ENCODE assay signal across 32 mouse cellular contexts in genomic region chr10:26063071-26063470, GRCm38 (mm10). TPM values are rescaled to one million over a fixed set of nuclear protein-coding genes. Genes with fewer than 3 reads are reported as not detected.
DNase-seq lines count a peak whose midpoint lies in the region; ATAC-seq and TF ChIP-seq lines count a peak whose summit lies in the region.
"Had no signal": no experiment of that assay in that cellular context is flagged by ENCODE, and none has a peak within 500 bp of the region (broad histone marks: within the 10 kb centered on the region; RNA-seq: fewer than 3 reads in every experiment).

No protein-coding gene starts in this region.

- H3K36me3 ChIP-seq in MEL (ENCODE audit: control insufficient read depth in 1 of 2, insufficient read depth in 2 of 2, low read length in 2 of 2) (no peaks in the 10 kb centered on the region), myocyte (ENCODE audit: control insufficient read depth, insufficient read depth) (no peaks in the 10 kb centered on the region)
- H3K36me3 ChIP-seq in neural tube, embryonic 15.5 days, result peaks cover 2% of the 10 kb centered on the region; the same call in 1 of the 2 replicates
- H3K36me3 ChIP-seq: embryonic facial prominence, embryonic 10.5 days; forebrain, embryonic 15.5 days had no signal

- no peak overlapping the region for H3K27ac ChIP-seq in MEL (ENCODE audit: control insufficient read depth, low read depth, low read length)
- no peak overlapping the region for H3K27ac ChIP-seq in neural tube, embryonic 15.5 days (replicated peaks)
- H3K27ac ChIP-seq: embryonic facial prominence, embryonic 10.5 days; embryonic facial prominence, embryonic 13.5 days; forebrain, embryonic 12.5 days; forebrain, embryonic 15.5 days; hindbrain, embryonic 10.5 days; hindbrain, embryonic 14.5 days had no signal

- no peak for TF ChIP-seq RAD21 in MEL (IDR thresholded peaks at IDR 0.05; ENCODE audit: low read depth, low read length)

- H3K27me3 ChIP-seq in MEL (ENCODE audit: control insufficient read depth in 1 of 2, insufficient read depth in 2 of 2, low read length in 2 of 2) (no peaks in the 10 kb centered on the region), myocyte (ENCODE audit: control insufficient read depth, insufficient read depth, insufficient read length) (no peaks in the 10 kb centered on the region)
- H3K27me3 ChIP-seq in neural tube, embryonic 15.5 days (replicated peaks), result no peaks in the 10 kb centered on the region
- H3K27me3 ChIP-seq: embryonic facial prominence, embryonic 13.5 days; forebrain, embryonic 12.5 days; forebrain, embryonic 15.5 days had no signal

- H3K9me3 ChIP-seq in MEL (replicated peaks; ENCODE audit: insufficient read depth, low read length), result no peaks in the 10 kb centered on the region
- H3K9me3 ChIP-seq in neural tube, embryonic 15.5 days (replicated peaks), result no peaks in the 10 kb centered on the region
- H3K9me3 ChIP-seq: embryonic facial prominence, embryonic 10.5 days; embryonic facial prominence, embryonic 13.5 days; forebrain, embryonic 12.5 days; forebrain, embryonic 15.5 days; hindbrain, embryonic 10.5 days had no signal

- no peaks in the 10 kb centered on the region for H3K79me2 ChIP-seq in MEL (ENCODE audit: control insufficient read depth, insufficient read depth, low read length, poor library complexity)
- no peaks in the 10 kb centered on the region for H3K79me2 ChIP-seq in myocyte (ENCODE audit: control insufficient read depth, insufficient read depth)

- H3ac ChIP-seq in myocyte (ENCODE audit: control insufficient read depth, insufficient read length), result no peak overlapping the region

- H3K9ac ChIP-seq in MEL (ENCODE audit: control insufficient read depth, low read depth, low read length, poor library complexity, severe bottlenecking), result peak overlapping the region; percentile 13; the same call in 1 of the 2 replicates
- no peak overlapping the region for H3K9ac ChIP-seq in neural tube, embryonic 15.5 days (replicated peaks)
- H3K9ac ChIP-seq: embryonic facial prominence, embryonic 13.5 days; forebrain, embryonic 12.5 days; forebrain, embryonic 15.5 days; hindbrain, embryonic 14.5 days had no signal

- TF ChIP-seq POLR2A in MEL (IDR thresholded peaks at IDR 0.05; ENCODE audit: control insufficient read depth in 1 of 2, insufficient read depth in 1 of 2, low read depth in 1 of 2, low read length in 2 of 2, poor library complexity in 1 of 2), result no peak
- no peak for TF ChIP-seq POLR2A in myocyte (IDR thresholded peaks at IDR 0.05; ENCODE audit: insufficient read length, low read depth)

- peak overlapping the region; percentile 13 for H3K4me2 ChIP-seq in myocyte (ENCODE audit: low read depth)
- no peak overlapping the region for H3K4me2 ChIP-seq in neural tube, embryonic 15.5 days
- H3K4me2 ChIP-seq: embryonic facial prominence, embryonic 13.5 days; forebrain, embryonic 12.5 days; forebrain, embryonic 15.5 days; heart, embryonic 11.5 days; hindbrain, embryonic 14.5 days had no signal

- 96% methylated on average over 4 of the region's 4 CpGs for WGBS in neural tube, embryonic 15.5 days

- no peak for TF ChIP-seq EP300 in MEL (IDR thresholded peaks at IDR 0.05; ENCODE audit: low read depth in 1 of 2, low read length in 2 of 2)

- H3K4me3 ChIP-seq in MEL (ENCODE audit: control insufficient read depth in 1 of 2, insufficient read depth in 1 of 2, low read depth in 2 of 2, low read length in 2 of 2) (peak overlapping the region; percentile 51 to 91), myocyte (no peak overlapping the region)
- no peak overlapping the region for H3K4me3 ChIP-seq in neural tube, embryonic 15.5 days (replicated peaks)
- H3K4me3 ChIP-seq: embryonic facial prominence, embryonic 10.5 days; embryonic facial prominence, embryonic 13.5 days; erythroblast, embryonic 14.5 days; forebrain, embryonic 12.5 days; forebrain, embryonic 15.5 days; hindbrain, embryonic 10.5 days had no signal

- H3K4me1 ChIP-seq in MEL (ENCODE audit: control insufficient read depth in 1 of 2, insufficient read depth in 2 of 2, low read length in 2 of 2), result no peaks in the 10 kb centered on the region
- H3K4me1 ChIP-seq in neural tube, embryonic 15.5 days, result no peaks in the 10 kb centered on the region
- H3K4me1 ChIP-seq: embryonic facial prominence, embryonic 10.5 days; embryonic facial prominence, embryonic 13.5 days; forebrain, embryonic 12.5 days; forebrain, embryonic 15.5 days; hindbrain, embryonic 10.5 days had no signal

- peak; percentile 10 for DNase-seq in 3134 (ENCODE audit: extremely low read depth, insufficient read length, low spot score)
- DNase-seq in 3T3-L1 (ENCODE audit: low read depth, low spot score), result peak; percentile 61
- DNase-seq in MEL (ENCODE audit: low read depth, low spot score), result peak; percentile 18
- no peak for DNase-seq in adrenal gland, adult 18-20 months (ENCODE audit: low spot score in 2 of 2)
- DNase-seq: adrenal gland, postnatal 10 days; adrenal gland, postnatal 36 days; cerebellum, adult 2 months; cerebellum, adult 9-11 months; cerebellum, postnatal 25 days; embryo, embryonic 11 days; gastrocnemius, postnatal 25 days; heart, postnatal 36 days; kidney, adult 2 months had no signal

- no peak for TF ChIP-seq CTCF in MEL (IDR thresholded peaks at IDR 0.05 in 2 of 3, conservative IDR thresholded peaks at IDR 0.05 in 1 of 3; ENCODE audit: control insufficient read depth in 1 of 3, insufficient read depth in 1 of 3, low read depth in 2 of 3, low read length in 3 of 3, poor library complexity in 1 of 3, severe bottlenecking in 1 of 3)

- ATAC-seq in neural tube, embryonic 15.5 days (ENCODE audit: low FRiP score), result no peak
- ATAC-seq: activated CD4-positive, CD25-positive, alpha-beta regulatory T cell, adult 4 months; CD4-positive, CD25-positive, alpha-beta regulatory T cell, adult 4 months; forebrain, embryonic 15.5 days; intestine, postnatal 0 days had no signal

TF ChIP-seq in MEL, 35 proteins besides CTCF, POLR2A, EP300 and RAD21:
- TF ChIP-seq ETS1 (IDR thresholded peaks at IDR 0.05; ENCODE audit: low read depth, low read length), result no peak
- no peak for TF ChIP-seq MAFK (IDR thresholded peaks at IDR 0.05; ENCODE audit: borderline replicate concordance, low read depth, low read length)
- no peak for TF ChIP-seq TAL1 (IDR thresholded peaks at IDR 0.05; ENCODE audit: low read length)
- TF ChIP-seq MYC (IDR thresholded peaks at IDR 0.05; ENCODE audit: low read depth, low read length), result no peak
- TF ChIP-seq MYB (IDR thresholded peaks at IDR 0.05; ENCODE audit: low read depth, low read length), result no peak
- TF ChIP-seq ZMIZ1 (IDR thresholded peaks at IDR 0.05; ENCODE audit: low read depth, low read length), result no peak
- no peak for TF ChIP-seq CHD2 (IDR thresholded peaks at IDR 0.05; ENCODE audit: low read length)
- TF ChIP-seq USF2 (IDR thresholded peaks at IDR 0.05; ENCODE audit: borderline replicate concordance in 1 of 2, insufficient read depth in 1 of 2, low read depth in 1 of 2, low read length in 2 of 2), result no peak
- TF ChIP-seq CHD1 (IDR thresholded peaks at IDR 0.05; ENCODE audit: low read depth, low read length), result no peak
- TF ChIP-seq KAT2A (conservative IDR thresholded peaks at IDR 0.05; ENCODE audit: low read depth, low read length), result no peak
- TF ChIP-seq MAX (IDR thresholded peaks at IDR 0.05; ENCODE audit: low read length), result no peak
- no peak for TF ChIP-seq MXI1 (IDR thresholded peaks at IDR 0.05; ENCODE audit: low read depth, low read length)
- no peak for TF ChIP-seq BHLHE40 (IDR thresholded peaks at IDR 0.05; ENCODE audit: borderline replicate concordance, low read depth, low read length)
- no peak for TF ChIP-seq GATA1 (IDR thresholded peaks at IDR 0.05; ENCODE audit: low read depth, low read length)

TF ChIP-seq in myocyte, 11 proteins besides CTCF, POLR2A, EP300 and RAD21:
- TF ChIP-seq TCF12 (IDR thresholded peaks at IDR 0.05; ENCODE audit: insufficient read depth, poor library complexity, severe bottlenecking), result no peak
- TF ChIP-seq MYOD1 (IDR thresholded peaks at IDR 0.05; ENCODE audit: control insufficient read depth in 1 of 3, insufficient read length in 2 of 3, low read depth in 2 of 3), result no peak
- TF ChIP-seq POLR2AphosphoS2 (IDR thresholded peaks at IDR 0.05; ENCODE audit: insufficient read length, low read depth), result no peak
- no peak for TF ChIP-seq E2F4 (IDR thresholded peaks at IDR 0.05; ENCODE audit: insufficient read depth)
- no peak for TF ChIP-seq TCF3 (IDR thresholded peaks at IDR 0.05; ENCODE audit: insufficient read length, low read depth)
- no peak for TF ChIP-seq CEBPB (IDR thresholded peaks at IDR 0.05; ENCODE audit: insufficient read depth, poor library complexity, severe bottlenecking)
- TF ChIP-seq REST (IDR thresholded peaks at IDR 0.05; ENCODE audit: insufficient read depth, insufficient read length), result no peak
- no peak for TF ChIP-seq SRF (IDR thresholded peaks at IDR 0.05; ENCODE audit: control insufficient read depth, insufficient read length, low read depth)
- no peak for TF ChIP-seq USF1 (IDR thresholded peaks at IDR 0.05; ENCODE audit: low read depth)
- no peak for TF ChIP-seq MYOG (IDR thresholded peaks at IDR 0.05; ENCODE audit: control insufficient read depth in 1 of 3, insufficient read depth in 1 of 3, insufficient read length in 2 of 3, low read depth in 2 of 3)
- TF ChIP-seq MAX (IDR thresholded peaks at IDR 0.05; ENCODE audit: low read depth), result no peak
TF ChIP-seq in myocyte: peak in this region for 0.

RNA-seq across cellular contexts. Expression of gene Gm9767, which starts 15.0 kb away (rescaled TPM):
- not detected in 2 replicates for total RNA-seq in MEL (2012; rRNA removed)
- polyA plus RNA-seq in MEL (2012; ENCODE audit: insufficient read depth in 1 of 2, insufficient read length in 2 of 2, low read depth in 1 of 2, low replicate concordance in 2 of 2, missing spikeins in 1 of 2) (not detected), myocyte (2012; fragmentation: generic; extraction: Trizol) (0.10 TPM)
- polyA plus RNA-seq in neural tube, embryonic 15.5 days (2015; fragmentation: Nextera tagmentation; extraction: Ambion mirVana), result 1.4 and 3.0 TPM in 2 replicates
- total RNA-seq in adrenal gland, adult 18-20 months (2021), result 1 to 10 TPM in 1 of 2 experiments, under 1 TPM in 1; 0.93 to 1.6 TPM
- total RNA-seq: adrenal gland, postnatal 10 days; common myeloid progenitor, adult 5-6 weeks; gastrocnemius, adult 8-10 months; gastrocnemius, postnatal 25 days; granulocyte monocyte progenitor cell, adult 5-6 weeks; heart, adult 8-10 months; heart, postnatal 36 days had no signal
- polyA plus RNA-seq: CD4-positive, CD25-positive, alpha-beta regulatory T cell, adult 4 months; embryonic facial prominence, embryonic 10.5 days; erythroblast, embryonic 14.5 days; heart, embryonic 11.5 days; heart, embryonic 14.5 days; heart, postnatal 0 days; hindbrain, embryonic 10.5 days; kidney, adult 2 months had no signal

RNA-seq across cellular contexts. Expression of gene Tmem200a, which starts 15.8 kb away (rescaled TPM):
- total RNA-seq in MEL (2012; rRNA removed), result not detected in 2 replicates
- not detected for polyA plus RNA-seq in MEL (2012; ENCODE audit: insufficient read depth in 1 of 2, insufficient read length in 2 of 2, low read depth in 1 of 2, low replicate concordance in 2 of 2, missing spikeins in 1 of 2)
- polyA plus RNA-seq in myocyte (2012; fragmentation: generic; extraction: Trizol), result 1.4 TPM
- polyA plus RNA-seq in neural tube, embryonic 15.5 days (2015; fragmentation: Nextera tagmentation; extraction: Ambion mirVana), result 15.5 and 20.1 TPM in 2 replicates
- 10 to 100 TPM; 38.1 to 49.9 TPM for total RNA-seq in adrenal gland, adult 18-20 months (2021)
- total RNA-seq: common myeloid progenitor, adult 5-6 weeks; granulocyte monocyte progenitor cell, adult 5-6 weeks; heart, postnatal 36 days had no signal
- polyA plus RNA-seq: activated CD4-positive, CD25-positive, alpha-beta regulatory T cell, adult 4 months; CD4-positive, CD25-positive, alpha-beta regulatory T cell, adult 4 months; erythroblast, embryonic 14.5 days had no signal

Comparison
In these comparisons a context has a peak if more than half of its experiments do, and no peak if none do; other contexts are left out.
1. DNase-seq: peak in 3134 (single experiment), 3T3-L1 (single experiment) and MEL (single experiment); none in adrenal gland, adult 18-20 months (0 of 2).
2. H3K4me3 ChIP-seq: peak in MEL (2 of 2); none in myocyte (single experiment) and neural tube, embryonic 15.5 days (single experiment).